Mouse (Mus musculus) forebrain, embryonic 11.5 days (tissue): ENCODE data around the gene Rnf214. TPM values are rescaled to one million over a fixed set of nuclear protein-coding genes. Genes with fewer than 3 reads are reported as not detected.
A peak's percentile ranks its signal among the peaks of the same experiment; 100 is the strongest.

Experiments
- ATAC-seq: fragments of 200-750 bp; cut with Nextera tagmentation; replicated peaks from 2 replicates; pipeline ENCODE4 v1.8.0; 2017; ENCODE audit warnings: moderate TSS enrichment; ENCODE audit not compliant: low FRiP score
- DNase-seq: peaks from one replicate; pipeline ENCODE4 v3.0.0-alpha.2; 2017; ENCODE audit warnings: low spot score
- H3K27ac ChIP-seq: fragments of 300-500 bp; sonication (generic); 2 replicates; pipeline ENCODE4 v1.5.1; 2014; ENCODE audit warnings: low read depth, low read length
- H3K27me3 ChIP-seq: fragments of 300-500 bp; sonication (generic); 2 replicates; pipeline ENCODE4 v1.6.1; 2014; ENCODE audit warnings: mild to moderate bottlenecking, low read length, mixed read lengths; ENCODE audit not compliant: control insufficient read depth, insufficient read depth
- H3K36me3 ChIP-seq: fragments of 300-500 bp; sonication (generic); 2 replicates; pipeline ENCODE4 v1.6.1; 2014; ENCODE audit warnings: mild to moderate bottlenecking, low read length, moderate library complexity, mixed read lengths; ENCODE audit not compliant: control insufficient read depth, insufficient read depth
- H3K4me1 ChIP-seq: fragments of 300-500 bp; sonication (generic); replicated peaks from 2 replicates; pipeline ENCODE4 v1.6.1; 2014; ENCODE audit warnings: low read length, mixed read lengths; ENCODE audit not compliant: control insufficient read depth, insufficient read depth
- H3K4me2 ChIP-seq: fragments of 300-500 bp; sonication (generic); 2 replicates; pipeline ENCODE4 v1.6.1; 2014; ENCODE audit warnings: low read depth, mild to moderate bottlenecking, low read length, moderate library complexity, mixed read lengths; ENCODE audit not compliant: severe bottlenecking
- H3K4me3 ChIP-seq: fragments of 300-500 bp; sonication (generic); 2 replicates; pipeline ENCODE4 v1.5.1; 2014; ENCODE audit warnings: low read depth, low read length
- H3K9ac ChIP-seq: fragments of 300-500 bp; sonication (generic); 2 replicates; pipeline ENCODE4 v1.6.1; 2014; ENCODE audit warnings: low read length
- H3K9me3 ChIP-seq: fragments of 300-500 bp; sonication (generic); 2 replicates; pipeline ENCODE4 v1.6.1; 2016; ENCODE audit warnings: low read length, mixed read lengths; ENCODE audit not compliant: control insufficient read depth
- WGBS: fragments of 180-500 bp; shearing (Covaris S2); extraction: QIAGEN DNeasy Blood & Tissue Kit; methylation state at CpG from one replicate; pipeline ENCODE4 v1.1.7; 2014; 5-methylcytosine and 5-hydroxymethylcytosine counted together
- polyA plus RNA-seq: library from polyadenylated mRNA; unstranded; fragments of >200 nt; fragmentation: Nextera tagmentation; extraction: Ambion mirVana; gene quantifications from 2 replicates; pipeline ENCODE4 v1.2.1, GENCODE M21; 2014

Rnf214 gene
- polyA plus RNA-seq, 1 experiment from 2014 or later, result 90.6 TPM

- Histone ChIP-seq H3K36me3 (no peaks in the 10 kb centered on the region; the same call in none of the 2 replicates), H3K9ac (no peak overlapping the region), H3K4me1 (no peaks in the 10 kb centered on the region), H3K4me3 (no peak overlapping the region), H3K9me3 (no peaks in the 10 kb centered on the region), H3K27ac (no peak overlapping the region), H3K4me2 (no peak overlapping the region), H3K27me3 (no peaks in the 10 kb centered on the region)
- no peak for DNase-seq
- 93% methylated on average over 5 of the region's 5 CpGs for WGBS
- no peak for ATAC-seq
Observed at GRCm38 (mm10) chr9:45917041-45917934, 10.6 kb upstream of the Rnf214 start.

DNA sequence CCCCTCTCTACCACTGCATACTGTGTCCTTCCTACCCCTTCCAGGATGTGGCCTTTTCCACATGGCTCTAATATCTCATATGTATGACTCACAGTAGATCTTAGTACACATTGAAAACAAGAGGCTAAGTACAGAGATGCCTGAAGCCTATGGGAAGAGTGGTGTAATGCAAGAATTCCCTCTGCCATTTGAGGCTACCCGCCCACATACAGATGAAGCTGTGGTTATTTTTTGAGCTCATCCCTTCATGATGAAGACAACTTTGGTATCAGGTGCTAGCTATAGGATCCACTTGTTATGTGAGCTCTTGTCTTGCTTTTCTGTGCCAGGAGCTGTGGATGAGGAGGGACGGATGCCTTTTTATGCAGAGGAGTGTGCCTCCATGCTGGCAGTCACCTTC lies 8.9 kb upstream of the Rnf214 start:
- no peaks in the 10 kb centered on the region for H3K9me3 ChIP-seq
- DNase-seq (no peak), ATAC-seq (no peak)
- H3K9ac ChIP-seq, result no peak overlapping the region
- no peak overlapping the region for H3K4me2 ChIP-seq
- H3K27me3 ChIP-seq, result no peaks in the 10 kb centered on the region
- no peak overlapping the region for H3K4me3 ChIP-seq
- no peaks in the 10 kb centered on the region; the same call in 1 of the 2 replicates for H3K36me3 ChIP-seq
- H3K4me1 ChIP-seq, result no peaks in the 10 kb centered on the region
- no peak overlapping the region for H3K27ac ChIP-seq
- WGBS, result 93% methylated on average over 2 of the region's 2 CpGs

DNA sequence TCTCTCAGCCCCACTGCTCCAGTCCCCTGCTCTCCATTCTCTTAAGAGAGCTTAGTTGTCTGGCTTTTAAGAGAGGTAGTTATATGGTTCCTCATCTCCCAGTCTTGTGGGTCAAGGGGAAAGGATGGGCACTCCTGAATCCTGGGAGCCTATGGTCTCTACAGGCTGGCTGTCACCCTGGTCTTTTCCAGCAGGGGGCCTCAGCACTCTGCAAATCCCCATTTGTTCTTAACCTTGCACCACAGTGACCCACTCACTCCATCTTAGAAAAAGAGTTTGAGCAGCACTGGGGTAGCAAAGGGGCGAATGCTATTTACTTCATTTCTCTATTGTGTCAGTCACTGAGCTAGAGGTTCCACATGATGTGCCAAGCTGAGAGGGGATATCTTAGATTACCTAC lies 5.0 kb upstream of the Rnf214 start:
- Histone ChIP-seq H3K9ac (no peak overlapping the region), H3K4me2 (no peak overlapping the region), H3K9me3 (no peaks in the 10 kb centered on the region), H3K27me3 (no peaks in the 10 kb centered on the region), H3K4me1 (no peaks in the 10 kb centered on the region; the same call in 1 of the 2 replicates), H3K27ac (no peak overlapping the region), H3K4me3 (no peak overlapping the region), H3K36me3 (no peaks in the 10 kb centered on the region; the same call in 1 of the 2 replicates)
- 77% methylated on average over 1 of the region's 1 CpGs for WGBS
- DNase-seq (peak; percentile 62), ATAC-seq (no peak)

DNA sequence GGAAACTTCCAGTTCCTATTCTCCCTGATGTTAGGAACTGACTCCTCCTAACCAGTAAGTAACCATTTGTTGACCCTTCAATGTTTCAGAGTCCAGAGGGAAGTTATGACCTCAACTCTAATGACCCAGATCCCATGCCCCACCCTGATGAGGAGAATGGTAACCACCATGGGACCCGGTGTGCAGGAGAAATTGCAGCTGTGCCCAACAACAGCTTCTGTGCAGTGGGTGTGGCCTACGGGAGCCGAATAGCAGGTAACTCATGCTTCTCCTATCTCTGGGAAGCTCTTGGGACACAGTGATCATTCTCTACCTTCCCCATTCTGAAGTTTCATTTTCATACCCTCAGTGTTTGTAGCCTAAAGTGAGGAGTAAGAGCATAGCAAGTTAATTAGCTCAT lies 4.3 kb upstream of the Rnf214 start:
- ATAC-seq, result no peak
- H3K4me1 ChIP-seq, result no peaks in the 10 kb centered on the region; the same call in 1 of the 2 replicates
- no peaks in the 10 kb centered on the region for H3K9me3 ChIP-seq
- no peaks in the 10 kb centered on the region for H3K27me3 ChIP-seq
- 97% methylated on average over 3 of the region's 3 CpGs for WGBS
- no peak overlapping the region for H3K4me3 ChIP-seq
- H3K27ac ChIP-seq, result no peak overlapping the region
- H3K4me2 ChIP-seq, result no peak overlapping the region
- H3K36me3 ChIP-seq, result no peaks in the 10 kb centered on the region; the same call in 1 of the 2 replicates
- no peak for DNase-seq
- H3K9ac ChIP-seq, result no peak overlapping the region

- Histone ChIP-seq H3K4me2 (peak overlapping the region; percentile 90), H3K27me3 (no peaks in the 10 kb centered on the region), H3K9ac (peak overlapping the region; percentile 87), H3K27ac (peak overlapping the region; percentile 89), H3K9me3 (no peaks in the 10 kb centered on the region), H3K4me3 (peak overlapping the region; percentile 92), H3K4me1 (peaks cover 3% of the 10 kb centered on the region; the same call in 1 of the 2 replicates), H3K36me3 (no peaks in the 10 kb centered on the region)
- no peak for DNase-seq
- ATAC-seq, result peak; percentile 26
- WGBS, result under 1% methylated on average over 19 of the region's 19 CpGs
Observed at GRCm38 (mm10) chr9:45907078-45907428, 342 bp upstream of the Rnf214 start.

- H3K9ac ChIP-seq, result peak overlapping the region; percentile 87
- H3K4me2 ChIP-seq, result peak overlapping the region; percentile 90
- H3K27me3 ChIP-seq, result no peaks in the 10 kb centered on the region
- H3K4me3 ChIP-seq, result peak overlapping the region; percentile 92
- peak overlapping the region; percentile 89 for H3K27ac ChIP-seq
- peaks cover 3% of the 10 kb centered on the region; the same call in 1 of the 2 replicates for H3K4me1 ChIP-seq
- no peaks in the 10 kb centered on the region for H3K36me3 ChIP-seq
- ATAC-seq (peak; percentile 68), DNase-seq (no peak)
- 1% methylated on average over 14 of the region's 27 CpGs for WGBS
- no peaks in the 10 kb centered on the region for H3K9me3 ChIP-seq
Observed at GRCm38 (mm10) chr9:45905811-45906237, 887 bp downstream of the Rnf214 start.

DNA sequence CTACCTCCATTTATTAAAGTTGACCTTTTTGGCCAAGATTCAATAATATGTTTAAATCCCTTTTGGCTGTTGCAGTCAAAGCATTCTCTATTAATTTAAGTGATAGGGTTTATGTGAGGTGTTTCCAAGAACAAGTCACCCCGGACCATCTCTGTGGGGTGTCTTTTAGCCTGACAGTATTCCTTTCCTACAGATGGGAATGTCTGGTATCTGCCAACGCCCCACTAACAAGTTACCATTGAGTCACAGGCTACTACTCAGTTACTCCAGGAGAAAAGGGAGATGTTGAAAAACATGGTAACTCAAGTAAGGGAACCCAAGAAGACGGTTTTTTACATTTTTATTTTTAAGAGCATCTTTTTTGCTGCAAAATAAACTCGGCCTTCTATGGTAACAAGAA lies 1.5 kb downstream of the Rnf214 start:
- Histone ChIP-seq H3K4me2 (peak overlapping the region; percentile 90), H3K36me3 (no peaks in the 10 kb centered on the region), H3K9me3 (no peaks in the 10 kb centered on the region), H3K4me1 (peaks cover 3% of the 10 kb centered on the region; the same call in 1 of the 2 replicates), H3K4me3 (peak overlapping the region; percentile 92), H3K9ac (peak overlapping the region; percentile 87), H3K27me3 (no peaks in the 10 kb centered on the region), H3K27ac (no peak overlapping the region)
- no peak for ATAC-seq
- 70% methylated on average over 4 of the region's 4 CpGs for WGBS
- DNase-seq, result no peak

DNA sequence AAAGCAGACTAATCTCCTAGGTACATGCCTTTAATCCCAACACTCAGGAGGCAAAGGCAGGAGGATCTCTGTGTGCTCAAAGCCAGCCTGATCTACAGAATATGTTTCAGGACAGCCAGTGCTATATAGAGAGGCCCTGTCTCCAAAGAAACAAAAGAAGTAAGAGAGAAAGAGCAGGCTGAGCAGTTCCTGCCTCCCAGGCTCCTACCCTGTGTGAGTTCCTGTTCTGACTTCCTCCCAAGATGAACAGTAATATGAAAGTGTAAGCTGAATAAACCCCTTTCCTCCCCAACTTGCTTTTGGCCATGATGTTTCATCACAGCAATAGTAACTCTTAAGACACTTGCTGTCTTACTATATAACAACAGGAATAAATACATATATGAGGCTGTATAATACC lies 13.0 kb downstream of the Rnf214 start:
- Histone ChIP-seq H3K4me3 (no peak overlapping the region), H3K27me3 (no peaks in the 10 kb centered on the region), H3K4me1 (no peaks in the 10 kb centered on the region), H3K36me3 (peaks cover 4% of the 10 kb centered on the region), H3K4me2 (no peak overlapping the region), H3K9ac (no peak overlapping the region), H3K27ac (no peak overlapping the region), H3K9me3 (no peaks in the 10 kb centered on the region)
- no peak for ATAC-seq
- no peak for DNase-seq

DNA sequence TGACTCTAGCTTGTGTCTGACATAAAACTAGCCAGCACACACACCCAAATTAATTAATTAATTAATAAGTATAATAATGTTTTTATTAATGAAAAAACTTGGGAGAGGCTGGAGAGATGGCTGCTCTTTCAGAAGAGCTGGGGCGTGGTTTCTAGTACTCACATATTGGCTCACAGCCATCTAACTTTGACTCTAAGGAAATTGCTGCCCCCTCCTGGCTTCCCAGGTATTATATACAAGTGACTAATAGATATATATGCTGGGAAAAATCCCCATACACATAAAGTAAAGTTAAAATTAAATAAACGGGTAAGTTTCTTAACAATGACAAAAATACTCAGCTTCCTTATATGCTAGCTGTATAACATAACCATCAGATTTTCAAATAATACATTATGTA lies 28.8 kb downstream of the Rnf214 start:
- Histone ChIP-seq H3K4me2 (no peak overlapping the region), H3K36me3 (peaks cover 2% of the 10 kb centered on the region; the same call in 1 of the 2 replicates), H3K27ac (no peak overlapping the region), H3K27me3 (no peaks in the 10 kb centered on the region), H3K4me1 (no peaks in the 10 kb centered on the region), H3K9me3 (no peaks in the 10 kb centered on the region), H3K4me3 (no peak overlapping the region), H3K9ac (no peak overlapping the region)
- 84% methylated on average over 2 of the region's 2 CpGs for WGBS
- ATAC-seq, result no peak
- DNase-seq, result no peak
